Mouse (Mus musculus) lung, postnatal 25 days (tissue): ENCODE results near the gene Tspo.

Experiments used
- DNase-seq: peaks from one replicate; pipeline ENCODE4 v3.0.0; 2022; ENCODE audit warnings: low spot score

Tspo gene

DNA sequence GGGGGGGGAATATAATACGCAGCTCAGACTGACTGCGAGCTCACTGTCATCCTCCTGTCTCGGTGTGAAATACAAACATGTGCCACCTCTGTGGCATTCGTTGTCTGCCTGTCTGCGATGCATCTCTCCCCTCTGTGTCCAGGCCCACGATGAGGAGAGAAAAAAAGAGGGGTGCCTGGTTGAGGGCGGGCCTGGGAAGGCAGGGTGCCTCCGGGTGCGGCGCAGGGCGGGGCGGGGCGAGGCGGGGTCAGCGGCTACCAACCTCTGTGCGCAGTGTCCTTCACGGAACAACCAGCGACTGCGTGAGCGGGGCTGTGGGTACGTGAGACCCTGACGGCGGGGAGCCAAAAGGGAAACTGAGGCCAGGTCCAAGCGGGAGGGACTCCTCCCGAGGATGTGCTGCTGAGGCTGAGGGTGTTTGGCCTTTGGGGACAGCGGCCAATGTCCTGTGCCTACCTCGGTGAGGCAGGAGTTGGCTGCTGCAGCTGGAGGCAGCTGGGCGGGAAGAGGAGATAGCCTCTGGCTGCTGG lies at the start of gene Tspo, which contains the start of gene Mcat:
Gene Tspo, plus strand, starts transcription at position 266 of the 530 bp plus-strand sequence.
Gene Mcat, minus strand, starts transcription at position 461 of the 530 bp plus-strand sequence.
- DNase-seq = peak; percentile 78

GRCm38 (mm10) chr15:83515018-83515417 lies 48.4 kb upstream of the Tspo start:
- DNase-seq = no peak

- peak; percentile 81 for DNase-seq
Observed at GRCm38 (mm10) chr15:83518215-83519048, 45.0 kb upstream of the Tspo start.

GRCm38 (mm10) chr15:83520861-83521382 lies 42.5 kb upstream of the Tspo start:
- no peak for DNase-seq

GRCm38 (mm10) chr15:83523196-83523595 lies 40.2 kb upstream of the Tspo start:
- no peak for DNase-seq

DNA sequence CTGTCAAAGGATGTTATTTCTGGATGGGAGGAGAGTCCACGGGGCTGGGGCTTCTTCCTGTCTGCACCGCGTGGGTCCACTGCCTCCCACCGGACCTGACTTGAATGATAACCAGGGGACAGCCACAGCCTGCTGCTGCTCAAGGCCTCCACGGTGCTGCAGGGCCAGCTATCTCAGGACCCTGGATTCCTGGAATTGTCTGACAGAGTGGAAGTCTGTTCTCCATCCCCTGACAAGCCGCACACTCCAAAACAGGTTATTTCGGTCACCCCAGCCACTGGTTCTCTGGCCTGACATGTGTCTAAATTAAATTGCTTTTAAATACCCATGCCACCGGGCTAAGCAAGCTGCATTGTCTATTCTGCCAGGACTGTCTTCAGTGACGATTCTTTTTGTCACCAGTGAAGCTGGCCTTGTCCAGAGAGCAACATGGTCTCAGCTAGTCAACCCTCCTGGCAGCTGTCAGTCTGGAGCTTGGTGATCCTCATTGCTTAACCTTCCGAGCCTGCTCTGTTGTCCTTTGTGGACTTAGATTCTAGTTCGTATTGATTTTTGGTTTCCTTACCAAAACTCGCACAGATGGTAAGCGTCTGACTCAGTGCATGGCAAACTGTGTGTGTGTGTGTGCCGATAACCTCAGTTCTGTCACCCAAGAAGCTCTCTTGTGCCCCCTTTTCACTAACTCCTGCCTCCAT lies 39.6 kb upstream of the Tspo start:
- DNase-seq = no peak

GRCm38 (mm10) chr15:83524333-83524729 lies 39.1 kb upstream of the Tspo start:
- DNase-seq = no peak

GRCm38 (mm10) chr15:83526424-83527091 lies 36.8 kb upstream of the Tspo start, which contains the start of gene Bik:
Gene Bik (plus strand): TSS chr15:83526862.
- peak; percentile 67 for DNase-seq

- no peak for DNase-seq
Observed at GRCm38 (mm10) chr15:83527092-83527437, 36.3 kb upstream of the Tspo start.

DNA sequence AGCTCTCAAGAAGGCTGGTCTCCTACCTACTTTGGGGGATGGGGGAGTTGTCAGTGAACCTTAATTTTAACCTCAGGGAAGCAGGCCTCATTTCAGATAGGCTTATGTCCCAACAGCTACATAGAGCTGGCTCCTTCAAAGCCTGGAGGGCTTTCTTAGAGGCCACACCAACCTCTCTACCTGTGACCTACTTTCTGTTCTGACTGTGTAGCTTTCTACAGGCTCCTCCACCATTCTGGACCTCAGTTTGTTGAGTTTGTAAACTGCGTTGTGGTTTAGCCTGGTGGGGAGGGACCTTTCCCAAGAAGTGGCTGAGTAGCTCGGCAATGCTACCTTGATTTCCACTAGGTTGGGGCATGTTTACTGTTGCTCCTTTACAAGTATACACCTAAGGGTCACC lies 35.6 kb upstream of the Tspo start:
- DNase-seq = no peak

- DNase-seq = no peak
Observed at GRCm38 (mm10) chr15:83528892-83529291, 34.5 kb upstream of the Tspo start.

GRCm38 (mm10) chr15:83529765-83530164 lies 33.6 kb upstream of the Tspo start:
- DNase-seq = peak; percentile 65

DNA sequence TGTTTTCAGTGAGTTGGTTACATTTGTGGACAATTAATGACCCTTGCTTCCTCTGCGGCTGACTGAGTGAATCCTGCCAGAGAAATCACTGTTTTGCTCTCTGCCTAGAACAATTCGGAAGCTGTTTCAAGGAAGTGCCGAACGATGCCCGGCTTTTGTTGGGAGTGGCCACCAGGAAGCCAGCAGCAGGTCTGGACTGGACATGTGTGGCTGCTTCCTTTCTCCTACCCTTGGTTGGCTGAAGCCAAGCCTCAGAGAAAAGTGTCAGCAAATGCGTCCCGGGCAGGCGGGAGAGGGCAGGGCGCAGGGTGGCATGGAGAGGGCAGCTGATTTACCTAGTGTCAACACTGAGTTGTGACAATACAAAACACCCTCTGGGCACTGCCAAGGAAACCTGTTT lies 33.2 kb upstream of the Tspo start:
- peak; percentile 83 for DNase-seq

DNA sequence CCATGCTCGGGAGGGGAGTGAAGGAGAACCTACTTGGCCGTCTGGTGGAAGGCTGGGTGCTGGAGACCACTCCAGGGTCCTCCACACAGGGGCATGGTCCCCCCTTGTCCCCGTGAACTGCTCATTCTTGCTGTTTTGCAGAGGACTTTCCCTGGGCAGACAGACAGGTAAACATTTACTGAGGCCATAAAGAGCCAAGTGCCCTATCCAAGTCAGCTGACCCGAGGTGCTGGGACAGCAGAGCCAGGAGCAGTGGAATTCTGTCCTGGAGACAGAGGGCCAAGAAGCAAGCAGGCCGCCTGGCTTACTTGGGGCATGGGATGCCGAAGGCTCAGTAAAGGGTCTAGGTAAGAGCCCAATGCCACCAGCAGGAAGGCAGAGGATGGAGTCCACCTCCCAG lies 32.7 kb upstream of the Tspo start:
- DNase-seq = peak; percentile 61

DNA sequence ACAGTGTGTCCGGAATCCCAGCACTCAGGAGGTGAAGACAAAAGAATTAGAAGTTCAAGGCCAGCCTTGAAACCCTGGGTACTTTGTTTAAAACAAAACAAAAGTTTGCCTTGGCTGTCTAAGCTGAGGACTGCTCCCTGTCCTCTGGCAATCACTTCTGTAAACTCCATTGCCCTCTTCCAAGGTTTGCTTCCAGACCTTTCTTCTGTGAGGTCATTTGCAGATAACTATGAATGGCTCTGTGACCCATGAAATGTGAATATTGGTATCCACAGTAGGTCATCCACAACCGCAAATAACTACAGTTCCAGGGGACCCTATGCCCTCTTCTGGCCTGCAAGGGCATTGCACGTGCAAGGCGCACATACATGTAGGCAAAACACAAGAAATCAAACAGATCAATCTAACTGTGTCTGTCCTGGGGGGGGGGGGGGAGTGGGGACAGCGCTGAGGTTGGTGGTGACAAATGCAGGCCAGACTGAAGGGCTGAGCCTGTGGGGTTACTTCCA lies 31.4 kb upstream of the Tspo start:
- DNase-seq = no peak

GRCm38 (mm10) chr15:83532606-83533005 lies 30.8 kb upstream of the Tspo start:
- DNase-seq = no peak

DNA sequence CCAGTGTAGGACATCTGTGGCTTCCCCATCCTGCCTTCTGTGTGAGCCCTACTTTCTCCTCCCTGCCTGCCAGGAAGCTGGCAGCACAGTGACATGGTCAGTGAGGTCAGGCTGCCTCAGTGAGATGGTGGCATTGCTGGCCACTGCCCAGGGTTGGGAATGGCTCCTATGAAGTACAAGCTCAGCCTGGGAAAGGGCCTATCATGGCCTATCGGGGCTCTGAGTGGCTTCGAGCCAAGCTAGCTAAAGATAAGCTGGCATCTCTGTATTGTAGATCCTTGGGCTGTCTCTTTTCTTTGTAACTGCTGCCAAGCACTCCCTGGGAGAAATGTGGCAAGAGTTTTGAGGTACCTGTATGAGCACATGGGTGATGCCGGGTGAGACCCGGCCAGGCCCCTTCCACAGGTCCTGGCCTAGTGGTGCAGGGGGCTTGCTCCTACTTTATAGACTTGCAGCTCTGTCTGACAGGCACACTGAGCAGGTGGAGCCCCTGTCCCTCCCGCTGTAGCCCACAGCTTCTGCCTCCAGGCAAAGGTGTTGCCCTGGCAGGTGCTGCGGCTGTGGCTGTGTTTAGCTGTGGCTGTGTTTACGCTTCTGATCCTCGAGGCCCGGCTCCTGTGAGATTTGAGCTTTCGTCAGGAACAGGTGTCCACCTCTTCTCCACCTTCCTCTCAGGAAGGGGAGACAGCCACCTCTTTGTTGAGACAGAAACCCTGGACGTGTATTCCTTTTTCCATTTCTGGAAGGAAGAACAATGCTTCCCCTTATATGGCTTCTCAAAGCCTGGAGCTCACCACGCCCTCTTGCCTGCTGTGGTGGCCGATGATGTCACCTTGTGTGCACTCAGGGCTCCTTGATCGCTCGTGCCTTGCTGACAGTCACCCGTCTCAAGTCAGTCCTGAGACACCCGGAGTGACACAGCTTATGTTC lies 28.2 kb upstream of the Tspo start:
- peak; percentile 58 for DNase-seq

DNA sequence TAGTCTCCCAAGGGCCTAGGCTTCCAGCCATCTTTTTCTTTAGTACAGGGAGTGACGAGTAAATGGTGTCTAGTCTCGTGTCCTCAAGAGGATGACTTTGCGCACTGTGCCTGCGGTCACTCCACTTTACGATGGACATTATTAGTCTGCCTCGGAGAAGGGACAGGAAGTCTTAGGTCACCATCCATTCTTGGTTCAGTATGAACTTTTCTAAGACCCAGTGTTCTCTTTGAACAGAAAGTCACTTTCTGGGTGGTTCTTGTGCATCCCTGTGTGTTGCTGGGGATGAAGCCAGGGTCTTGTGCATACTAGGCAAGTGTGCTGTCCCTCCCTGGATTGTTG lies 27.5 kb upstream of the Tspo start:
- no peak for DNase-seq

- no peak for DNase-seq
Observed at GRCm38 (mm10) chr15:83538855-83539254, 24.5 kb upstream of the Tspo start.

DNA sequence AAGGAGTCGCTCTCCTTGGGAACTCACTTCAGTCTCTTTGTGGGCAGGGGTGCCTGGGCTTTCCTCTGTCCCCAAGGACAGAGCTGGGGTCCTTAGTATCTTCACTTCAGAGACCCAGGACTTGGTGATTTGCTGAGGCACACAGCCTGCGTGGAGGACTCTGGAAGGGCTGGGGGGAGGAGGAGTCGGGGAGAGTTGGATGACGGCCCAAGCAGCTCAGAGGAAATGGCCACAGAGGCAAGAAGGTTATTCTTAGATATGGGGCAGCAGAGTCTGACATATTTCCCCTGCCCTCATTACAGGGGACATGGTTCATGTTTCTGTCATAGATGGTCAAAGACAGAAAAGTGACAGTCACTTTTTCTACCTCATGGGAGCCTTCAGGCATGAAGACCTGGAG lies 23.5 kb upstream of the Tspo start:
- DNase-seq = peak; percentile 64

DNA sequence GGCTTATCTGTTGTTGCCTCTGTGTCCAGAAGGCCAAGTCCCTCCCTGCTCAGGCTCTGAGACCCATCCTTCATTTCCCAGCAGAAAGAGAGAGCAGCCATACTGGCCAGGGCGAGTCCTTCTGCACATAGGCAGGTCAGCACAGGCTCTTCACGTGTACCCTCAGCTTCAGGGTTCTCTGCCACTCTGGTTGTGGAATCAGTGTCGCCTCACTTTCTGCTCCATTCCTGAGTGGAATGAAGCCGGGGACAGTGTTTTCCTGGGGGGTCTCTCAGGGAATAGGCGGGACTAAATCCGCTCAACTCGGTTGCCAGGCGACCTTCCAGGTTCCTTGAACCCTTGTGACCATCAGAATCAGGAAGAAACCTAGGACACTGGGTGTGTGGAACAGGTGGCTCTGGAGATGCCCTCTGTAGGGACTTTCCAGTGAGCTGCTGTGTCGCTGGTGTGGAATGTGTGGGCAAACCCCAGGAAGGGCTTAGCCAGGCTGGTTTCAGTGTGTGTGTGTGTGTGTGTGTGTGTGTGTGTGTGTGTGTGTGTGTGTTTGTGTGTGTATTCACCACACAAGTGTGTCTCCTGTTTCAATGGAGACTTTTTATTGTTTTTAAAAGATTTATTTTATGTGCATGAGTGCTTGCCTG lies 21.6 kb upstream of the Tspo start:
- DNase-seq = no peak
